Mouse (Mus musculus) hindbrain, embryonic 11.5 days (tissue): ENCODE measurements around the gene Kcnab1. TPM values are rescaled to one million over a fixed set of nuclear protein-coding genes. Genes with fewer than 3 reads are reported as not detected.
"Not testable (repeated sequence)": the region's sequence is repeated elsewhere in the genome, so short reads cannot be mapped to it uniquely, and the experiment has no call there.

Source experiments
- ATAC-seq: fragments of 200-750 bp; cut with Nextera tagmentation; 2 replicates; pipeline ENCODE4 v1.8.0; 2017; ENCODE audit warnings: mild to moderate bottlenecking, moderate TSS enrichment, moderate library complexity; ENCODE audit not compliant: low FRiP score
- DNase-seq: peaks from one replicate; pipeline ENCODE4 v3.0.0-alpha.2; 2015; ENCODE audit warnings: low spot score
- H3K27ac ChIP-seq: fragments of 300-500 bp; sonication (generic); 2 replicates; pipeline ENCODE4 v1.5.1; 2014; ENCODE audit warnings: mild to moderate bottlenecking, low read depth, low read length
- H3K27me3 ChIP-seq: fragments of 300-500 bp; sonication (generic); 2 replicates; pipeline ENCODE4 v1.6.1; 2014; ENCODE audit warnings: mild to moderate bottlenecking, low read length, moderate library complexity, mixed read lengths; ENCODE audit not compliant: control insufficient read depth, insufficient read depth
- H3K36me3 ChIP-seq: fragments of 300-500 bp; sonication (generic); 2 replicates; pipeline ENCODE4 v1.6.1; 2014; ENCODE audit warnings: mild to moderate bottlenecking, low read length, moderate library complexity, mixed read lengths; ENCODE audit not compliant: control insufficient read depth, insufficient read depth
- H3K4me1 ChIP-seq: fragments of 300-500 bp; sonication (generic); replicated peaks from 2 replicates; pipeline ENCODE4 v1.6.1; 2014; ENCODE audit warnings: low read length, mixed read lengths; ENCODE audit not compliant: control insufficient read depth, insufficient read depth
- H3K4me2 ChIP-seq: fragments of 300-500 bp; sonication (generic); replicated peaks from 2 replicates; pipeline ENCODE4 v1.6.1; 2014; ENCODE audit warnings: mild to moderate bottlenecking, low read depth, low read length
- H3K4me3 ChIP-seq: fragments of 300-500 bp; sonication (generic); 2 replicates; pipeline ENCODE4 v1.5.1; 2014; ENCODE audit warnings: low read depth, low read length
- H3K9ac ChIP-seq: fragments of 300-500 bp; sonication (generic); 2 replicates; pipeline ENCODE4 v1.6.1; 2014; ENCODE audit warnings: low read depth, low read length
- H3K9me3 ChIP-seq: fragments of 300-500 bp; sonication (generic); 2 replicates; pipeline ENCODE4 v1.6.1; 2016; ENCODE audit warnings: low read length; ENCODE audit not compliant: control insufficient read depth
- WGBS: fragments of 180-500 bp; shearing (Covaris S2); extraction: QIAGEN DNeasy Blood & Tissue Kit; methylation state at CpG from one replicate; pipeline ENCODE4 v1.1.7; 2014; 5-methylcytosine and 5-hydroxymethylcytosine counted together
- polyA plus RNA-seq: library from polyadenylated mRNA; unstranded; fragments of >200 nt; fragmentation: Nextera tagmentation; extraction: Ambion mirVana; gene quantifications from 2 replicates; pipeline ENCODE4 v1.2.1, GENCODE M21; 2014

The Kcnab1 gene
- polyA plus RNA-seq, 1 experiment from 2014 or later, result 5.6 TPM

GRCm38 (mm10) chr3:65379884-65380539, 270.8 kb downstream of the Kcnab1 start:
- Histone ChIP-seq H3K36me3 (peaks cover 2% of the 10 kb centered on the region; the same call in 1 of the 2 replicates), H3K27me3 (no peaks in the 10 kb centered on the region), H3K9me3 (no peaks in the 10 kb centered on the region), H3K4me1 (no peaks in the 10 kb centered on the region), H3K27ac (no peak overlapping the region), H3K4me3 (no peak overlapping the region), H3K4me2 (no peak overlapping the region), H3K9ac (no peak overlapping the region)
- 80% methylated on average over 4 of the region's 4 CpGs for WGBS
- DNase-seq (peak; percentile 61), ATAC-seq (no peak; the same call in 1 of the 2 replicates)

- 77% methylated on average over 4 of the region's 4 CpGs for WGBS
- H3K36me3 ChIP-seq, result peaks cover 2% of the 10 kb centered on the region; the same call in 1 of the 2 replicates
Measured at GRCm38 (mm10) chr3:65381094-65381493, 271.9 kb downstream of the Kcnab1 start.

DNA sequence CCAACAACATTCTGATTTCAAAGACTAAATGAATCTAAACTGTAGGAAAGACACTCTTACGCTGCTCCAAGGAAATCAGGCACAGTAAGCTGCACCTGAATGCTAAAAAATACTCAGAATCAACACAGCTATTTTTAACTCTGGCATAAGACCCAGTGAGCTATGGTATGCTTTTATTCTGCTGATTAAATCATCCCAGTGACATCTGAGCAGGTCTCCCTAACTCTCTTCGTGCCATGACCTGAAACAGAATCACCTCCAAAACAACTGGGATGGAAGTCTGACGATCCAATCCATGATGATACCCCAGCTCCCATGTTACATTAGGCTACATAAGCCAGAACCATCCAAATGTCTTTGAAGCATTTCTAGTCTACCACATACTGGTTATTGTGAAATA, 275.2 kb downstream of the Kcnab1 start:
- Histone ChIP-seq H3K4me2 (no peak overlapping the region), H3K4me1 (no peaks in the 10 kb centered on the region), H3K36me3 (peaks cover 6% of the 10 kb centered on the region), H3K27ac (no peak overlapping the region), H3K27me3 (no peaks in the 10 kb centered on the region), H3K4me3 (no peak overlapping the region), H3K9me3 (no peaks in the 10 kb centered on the region), H3K9ac (no peak overlapping the region)
- WGBS, result 95% methylated on average over 3 of the region's 3 CpGs
- ATAC-seq (no peak), DNase-seq (no peak)

More at GRCm38 (mm10) chr3:65381094-65381493, 271.9 kb downstream of the Kcnab1 start:
- H3K9me3 ChIP-seq, result no peaks in the 10 kb centered on the region
- no peak for ATAC-seq
- H3K4me3 ChIP-seq, result no peak overlapping the region
- H3K27ac ChIP-seq, result no peak overlapping the region
- no peak for DNase-seq
- H3K27me3 ChIP-seq, result no peaks in the 10 kb centered on the region
- no peaks in the 10 kb centered on the region for H3K4me1 ChIP-seq
- H3K9ac ChIP-seq, result no peak overlapping the region
- H3K4me2 ChIP-seq, result no peak overlapping the region

DNA sequence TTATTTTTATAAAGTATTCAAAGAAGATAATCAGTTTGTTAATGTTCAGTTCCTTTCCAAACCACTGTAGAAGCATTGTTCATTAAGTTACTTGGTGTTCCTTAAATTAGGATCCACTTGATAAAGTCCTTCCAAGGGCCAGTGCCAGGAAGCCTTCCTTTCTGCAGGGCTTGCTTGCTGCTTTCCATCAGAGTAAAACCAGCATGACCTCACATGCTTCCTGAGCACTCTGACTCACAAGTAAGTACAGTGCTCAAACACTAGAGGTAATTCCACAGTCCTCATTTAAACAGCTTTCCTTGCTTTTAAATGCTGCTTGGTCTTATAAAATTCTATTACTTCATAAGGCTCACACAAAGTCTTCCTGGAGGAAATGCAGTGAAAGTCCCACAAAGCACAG, 276.6 kb downstream of the Kcnab1 start:
- no peak overlapping the region for H3K4me2 ChIP-seq
- no peak for ATAC-seq
- H3K4me1 ChIP-seq, result no peaks in the 10 kb centered on the region
- H3K9me3 ChIP-seq, result no peaks in the 10 kb centered on the region
- no peaks in the 10 kb centered on the region for H3K27me3 ChIP-seq
- peaks cover 6% of the 10 kb centered on the region for H3K36me3 ChIP-seq
- no peak overlapping the region for H3K4me3 ChIP-seq
- H3K9ac ChIP-seq, result no peak overlapping the region
- H3K27ac ChIP-seq, result no peak overlapping the region
- DNase-seq, result no peak

DNA sequence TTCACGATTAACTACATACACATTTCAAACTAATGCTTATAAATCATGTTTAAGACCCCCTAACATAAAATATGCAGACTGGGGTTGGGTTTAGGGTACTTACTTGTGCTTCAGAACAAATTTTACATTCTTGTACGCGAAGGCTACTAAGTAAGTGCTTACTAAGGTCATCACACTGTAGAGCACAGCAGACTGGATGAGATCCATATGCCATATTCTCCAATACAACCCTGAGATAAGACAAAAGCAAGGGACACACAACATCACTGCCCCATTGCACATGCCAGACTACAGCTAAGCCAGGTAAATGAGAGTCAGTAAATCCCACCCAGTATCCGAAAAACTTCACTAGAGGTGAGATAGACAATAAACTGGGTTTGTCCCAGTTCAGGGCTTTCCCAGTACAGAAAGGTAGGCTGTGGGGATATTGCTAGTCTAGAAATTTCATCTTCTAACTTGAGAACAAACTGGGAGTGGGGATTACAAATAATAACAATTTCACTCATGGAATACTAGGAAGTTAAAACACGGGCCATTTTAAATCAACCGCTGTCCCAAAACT, 282.1 kb downstream of the Kcnab1 start:
- no peaks in the 10 kb centered on the region for H3K9me3 ChIP-seq
- H3K27me3 ChIP-seq, result no peaks in the 10 kb centered on the region
- H3K9ac ChIP-seq, result peak overlapping the region; percentile 81
- 43% methylated on average over 6 of the region's 6 CpGs for WGBS
- H3K4me2 ChIP-seq, result peak overlapping the region; percentile 69
- 0 out of 2 replicates have a peak overlapping the region, but pooled peaks have one; percentile 80 for H3K27ac ChIP-seq
- H3K36me3 ChIP-seq, result peaks cover 6% of the 10 kb centered on the region
- H3K4me1 ChIP-seq, result no peaks in the 10 kb centered on the region
- peak overlapping the region; percentile 77 for H3K4me3 ChIP-seq
- ATAC-seq, result no peak
- DNase-seq, result peak; percentile 14

GRCm38 (mm10) chr3:65391784-65392420, 282.7 kb downstream of the Kcnab1 start:
- no peaks in the 10 kb centered on the region for H3K4me1 ChIP-seq

GRCm38 (mm10) chr3:65392421-65392817, 283.2 kb downstream of the Kcnab1 start, which contains the start of gene Ssr3:
Gene Ssr3, minus strand, starts transcription at chr3:65392623.
- H3K27me3 ChIP-seq, result no peaks in the 10 kb centered on the region
- DNase-seq (peak; percentile 95), ATAC-seq (peak; percentile 99)
- no peaks in the 10 kb centered on the region for H3K9me3 ChIP-seq
- peak within 1 kb of the TSS; percentile 69 for H3K4me2 ChIP-seq
- under 1% methylated on average over 36 of the region's 36 CpGs for whole genome bisulfite sequencing
- peak within 1 kb of the TSS; percentile 77 for H3K4me3 ChIP-seq
- peaks cover 6% of the 10 kb centered on the region for H3K36me3 ChIP-seq
- peak within 1 kb of the TSS; percentile 80 for H3K27ac ChIP-seq
- H3K4me1 ChIP-seq, result no peaks in the 10 kb centered on the region
- H3K9ac ChIP-seq, result peak within 1 kb of the TSS; percentile 81

More at GRCm38 (mm10) chr3:65391784-65392420, 282.7 kb downstream of the Kcnab1 start:
- WGBS, result under 1% methylated on average over 37 of the region's 37 CpGs
- H3K36me3 ChIP-seq, result peaks cover 6% of the 10 kb centered on the region
- peak overlapping the region; percentile 77 for H3K4me3 ChIP-seq
- peak overlapping the region; percentile 81 for H3K9ac ChIP-seq
- peak overlapping the region; percentile 69 for H3K4me2 ChIP-seq
- H3K9me3 ChIP-seq, result no peaks in the 10 kb centered on the region
- peak overlapping the region; percentile 80 for H3K27ac ChIP-seq
- no peaks in the 10 kb centered on the region for H3K27me3 ChIP-seq
- no peak for DNase-seq
- peak; percentile 72 for ATAC-seq

DNA sequence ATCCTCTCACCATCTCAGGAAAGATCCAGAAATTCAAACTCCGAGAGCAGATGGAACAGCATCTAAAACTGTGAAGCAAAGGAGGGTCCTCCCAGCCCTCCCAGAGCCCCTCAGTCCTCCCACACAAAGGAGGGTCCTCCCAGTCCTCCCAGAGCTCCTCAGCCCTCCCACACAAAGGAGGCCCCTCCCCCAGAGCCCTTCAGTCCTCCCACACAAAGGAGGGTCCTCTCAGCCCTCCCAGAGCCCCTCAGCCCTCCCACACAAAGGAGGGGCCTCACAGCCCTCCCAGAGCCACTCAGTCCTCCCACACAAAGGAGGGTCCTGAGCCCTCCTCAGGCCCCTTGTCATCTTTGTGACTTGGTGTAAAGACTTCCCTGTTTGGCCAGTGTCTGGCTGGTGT, 285.9 kb downstream of the Kcnab1 start:
- H3K9ac ChIP-seq, H3K36me3 ChIP-seq, H3K27me3 ChIP-seq, H3K4me3 ChIP-seq, H3K27ac ChIP-seq, ATAC-seq, H3K4me2 ChIP-seq, H3K4me1 ChIP-seq, H3K9me3 ChIP-seq: not testable (repeated sequence)
- peak; percentile 20 for DNase-seq
- 100% methylated on average over 1 of the region's 1 CpGs for WGBS
